Mouse (Mus musculus) heart, postnatal 25 days (tissue): ENCODE measurements around the gene Pou1f1. TPM values are rescaled to one million over a fixed set of nuclear protein-coding genes. Genes with fewer than 3 reads are reported as not detected.

Experiments
- DNase-seq: peaks from one replicate; pipeline ENCODE4 v3.0.0; 2022; ENCODE audit warnings: low spot score
- intact Hi-C: fragments of 180-260 bp; cut with DNase I; formaldehyde crosslinking; loops from one replicate; pipeline ENCODE4 v1.15.1; 2025
- total RNA-seq, 2 experiments: library from RNA; stranded (reverse); gene quantifications; 2 replicates each; pipeline ENCODE4 v1.2.3; 2021

The Pou1f1 gene
- not detected for total RNA-seq

- intact Hi-C loops: no loop called here
- DNase-seq: no peak
Observed at GRCm38 (mm10) chr16:65520211-65520610, at the start of gene Pou1f1. Gene Pou1f1, plus strand, starts transcription at chr16:65520511.

DNA sequence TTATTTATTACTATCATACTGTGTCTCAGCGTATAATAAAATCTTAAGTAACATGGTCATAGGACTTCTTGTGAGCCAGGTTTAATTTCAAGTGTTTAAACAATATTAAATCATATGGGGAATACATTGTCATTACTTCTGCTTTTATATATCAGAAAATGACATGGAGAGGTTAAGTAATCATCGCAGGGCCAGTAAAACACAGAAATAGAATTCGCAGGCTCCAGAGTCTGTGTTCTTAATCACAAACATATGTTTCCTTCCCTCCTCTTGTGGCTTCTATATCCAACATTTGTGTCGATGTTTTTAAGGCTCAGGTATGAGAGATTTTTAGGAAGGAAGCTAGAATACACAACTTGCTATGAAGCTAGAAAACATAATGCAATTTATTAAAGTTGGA lies 49.7 kb upstream of the Pou1f1 start:
- DNase-seq: no peak
- intact Hi-C loops: loop anchor here (5.0 kb wide), 2 partner anchors 558 to 713 kb away; no protein-coding TSS in a partner anchor

GRCm38 (mm10) chr16:65472472-65473001 lies 47.8 kb upstream of the Pou1f1 start:
- no peak for DNase-seq
- intact Hi-C loops: loop anchor here (1.0 to 5.0 kb wide), 3 partner anchors 101 to 715 kb away; no protein-coding TSS in a partner anchor

GRCm38 (mm10) chr16:65485726-65486125 lies 34.6 kb upstream of the Pou1f1 start:
- no peak for DNase-seq
- intact Hi-C loops: no loop called here

DNA sequence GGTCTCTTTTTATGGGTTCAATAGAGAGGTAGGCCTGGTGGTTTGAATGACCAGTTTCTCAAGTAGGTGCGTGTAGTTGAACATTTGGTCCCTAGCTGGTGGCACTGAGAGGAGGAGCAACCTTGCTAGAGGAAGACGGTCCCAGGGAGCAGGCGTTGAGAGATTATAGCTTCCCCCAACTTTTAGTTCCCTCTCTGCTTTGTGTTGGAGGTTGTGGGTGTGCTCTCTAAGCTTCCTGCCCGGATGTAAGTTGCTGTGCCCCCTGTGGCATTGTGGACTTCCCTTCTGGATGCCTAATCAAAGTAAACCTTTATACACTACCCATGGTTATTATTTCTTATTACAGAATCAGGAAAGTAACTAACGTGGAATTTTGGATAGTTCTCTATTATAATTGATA lies 24.3 kb upstream of the Pou1f1 start:
- no peak for DNase-seq
- intact Hi-C loops: loop anchor here (5.0 kb wide), 2 partner anchors 124 to 589 kb away; no protein-coding TSS in a partner anchor

GRCm38 (mm10) chr16:65497049-65497448 lies 23.3 kb upstream of the Pou1f1 start:
- intact Hi-C loops: loop anchor here (5.0 kb wide), 2 partner anchors 125 to 590 kb away; no protein-coding TSS in a partner anchor

GRCm38 (mm10) chr16:65514223-65514622 lies 6.1 kb upstream of the Pou1f1 start:
- intact Hi-C loops: no loop called here
- no peak for DNase-seq

More at GRCm38 (mm10) chr16:65497049-65497448, 23.3 kb upstream of the Pou1f1 start:
- no peak for DNase-seq

- intact Hi-C loops: no loop called here
- no peak for DNase-seq
Observed at GRCm38 (mm10) chr16:65526004-65526403, 5.7 kb downstream of the Pou1f1 start.

DNA sequence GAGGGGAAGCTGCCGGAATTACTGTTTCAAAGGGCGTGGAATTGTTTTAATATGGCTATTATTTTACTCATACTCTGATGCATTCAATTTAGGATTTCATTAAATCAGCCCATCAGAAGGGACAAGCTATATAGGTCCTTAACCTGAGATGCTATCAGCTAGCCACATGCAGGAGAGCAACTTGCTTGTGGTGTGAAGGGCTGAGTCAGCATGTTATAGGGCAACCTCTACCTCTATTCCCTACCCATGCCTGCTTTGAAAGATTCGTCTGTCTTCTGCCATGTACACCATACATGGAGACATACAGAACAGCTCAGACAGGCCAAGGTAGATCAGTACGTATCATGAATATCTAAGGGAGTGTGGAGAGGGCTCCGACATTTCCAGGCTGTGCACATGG lies 6.4 kb downstream of the Pou1f1 start:
- no peak for DNase-seq
- intact Hi-C loops: no loop called here

- intact Hi-C loops: no loop called here
Observed at GRCm38 (mm10) chr16:65529589-65529988, 9.3 kb downstream of the Pou1f1 start.

GRCm38 (mm10) chr16:65531663-65532062 lies 11.4 kb downstream of the Pou1f1 start:
- DNase-seq: no peak
- intact Hi-C loops: no loop called here

More at GRCm38 (mm10) chr16:65529589-65529988, 9.3 kb downstream of the Pou1f1 start:
- no peak for DNase-seq

GRCm38 (mm10) chr16:65533315-65533999 lies 13.1 kb downstream of the Pou1f1 start:
- intact Hi-C loops: no loop called here
- no peak for DNase-seq

DNA sequence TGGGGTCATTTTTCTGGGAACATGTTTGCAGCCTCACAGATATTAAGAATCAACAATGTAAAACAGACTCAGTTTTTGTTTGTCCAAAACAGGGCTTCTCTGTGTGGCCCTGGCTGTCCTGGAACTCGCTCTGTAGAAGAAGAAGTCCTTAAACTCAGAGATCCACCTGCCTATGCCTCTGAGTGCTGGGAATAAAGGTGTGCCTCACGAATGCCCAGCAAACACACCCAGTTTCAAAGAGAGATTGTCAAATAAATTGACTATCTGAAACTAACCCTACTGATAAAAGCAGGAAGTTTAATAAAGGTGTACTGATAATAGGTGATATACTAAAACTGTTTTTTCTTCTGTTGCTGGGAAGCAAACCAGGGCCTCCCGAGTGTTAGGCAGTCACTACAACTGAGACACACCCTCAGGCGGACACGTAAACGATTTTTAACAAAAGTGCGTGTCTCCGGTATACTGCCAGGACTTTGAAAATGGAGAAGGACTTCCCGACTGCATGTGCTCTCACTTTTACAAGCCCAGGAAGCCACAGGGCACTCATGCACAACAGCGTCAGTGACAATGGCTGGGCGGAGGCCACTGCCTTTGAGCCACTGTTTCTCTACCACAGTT lies 23.5 kb downstream of the Pou1f1 start:
- DNase-seq: no peak
- intact Hi-C loops: no loop called here

GRCm38 (mm10) chr16:65548960-65549359 lies 28.6 kb downstream of the Pou1f1 start:
- no peak for DNase-seq
- intact Hi-C loops: no loop called here

DNA sequence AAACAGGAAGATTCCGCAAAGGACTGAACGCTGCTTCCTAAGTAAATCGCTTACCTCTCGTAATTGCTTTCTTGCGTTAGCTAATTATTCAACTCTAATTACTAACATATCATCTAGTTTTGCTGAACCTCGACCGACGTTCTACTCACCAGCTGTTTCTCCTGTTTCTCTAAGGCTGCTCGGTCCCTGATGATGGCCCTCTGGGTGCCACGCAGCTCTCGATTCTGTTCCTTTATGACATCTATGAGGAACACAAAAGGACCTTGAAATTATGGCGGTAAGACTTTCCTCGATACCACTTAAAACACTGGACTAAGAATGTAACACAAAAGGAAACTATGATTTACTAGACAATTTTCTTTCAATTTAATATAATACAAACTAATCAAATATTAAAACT lies 30.5 kb downstream of the Pou1f1 start:
- DNase-seq: no peak
- intact Hi-C loops: no loop called here

DNA sequence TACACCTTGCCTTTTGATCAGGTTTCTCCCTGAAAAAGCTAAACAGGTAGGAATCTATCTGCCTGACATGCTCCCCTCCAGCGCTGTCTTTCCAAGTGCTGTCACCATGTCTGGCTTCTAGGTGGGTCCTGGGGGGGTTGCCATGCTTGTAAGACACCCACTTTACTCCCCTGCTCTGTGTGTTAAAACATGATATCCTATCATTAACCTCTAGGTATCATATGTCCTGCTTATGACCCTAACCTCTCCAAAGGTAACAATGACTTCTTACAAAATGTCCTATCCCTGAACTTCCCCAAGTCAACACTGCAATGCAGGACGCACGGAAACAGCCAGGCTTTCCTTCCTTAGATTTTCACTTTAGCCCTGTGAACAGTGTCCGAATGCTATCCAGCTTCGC lies 34.0 kb downstream of the Pou1f1 start:
- DNase-seq: no peak
- intact Hi-C loops: no loop called here

- intact Hi-C loops: no loop called here
- no peak for DNase-seq
Observed at GRCm38 (mm10) chr16:65557369-65557768, 37.1 kb downstream of the Pou1f1 start.

DNA sequence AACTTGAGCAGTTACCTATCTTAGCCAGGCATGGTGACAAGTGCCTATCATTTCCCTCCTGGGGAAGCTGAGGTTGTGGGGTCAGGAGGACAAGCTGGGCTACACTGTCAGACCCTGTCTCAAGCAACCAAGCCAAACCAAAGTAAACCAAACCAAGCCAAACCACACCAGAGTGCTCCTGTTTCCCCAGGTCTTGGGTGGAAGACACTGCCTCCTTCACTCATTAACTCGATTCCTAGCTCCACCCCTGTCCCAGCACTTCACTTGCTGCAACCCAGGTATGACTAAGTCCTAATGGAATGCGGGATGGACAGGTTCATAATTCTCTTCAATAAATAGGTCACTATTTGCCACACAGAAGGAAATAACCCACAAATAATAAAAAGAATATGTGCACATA lies 39.3 kb downstream of the Pou1f1 start:
- no peak for DNase-seq
- intact Hi-C loops: no loop called here

- DNase-seq: no peak
- intact Hi-C loops: no loop called here
Observed at GRCm38 (mm10) chr16:65560996-65561962, 41.0 kb downstream of the Pou1f1 start.
